Mouse (Mus musculus) MEL (cell line): ENCODE measurements at regions not wholly inside any gene's neighbourhood (a gene's known extent, or its start where the extent isn't known, plus 50 kb on each side); places are given as distances from the start of the nearest gene placed in this dataset.

ENCODE experiments used
- DNase-seq: peaks from one replicate; pipeline ENCODE4 v3.0.0; 2011; ENCODE audit warnings: low read depth, low spot score
- H3K27ac ChIP-seq: 2 replicates; pipeline ENCODE4 v1.5.1; 2012; ENCODE audit warnings: low read depth, mild to moderate bottlenecking, control low read depth, low read length, moderate library complexity; ENCODE audit not compliant: control insufficient read depth
- H3K27me3 ChIP-seq, 2 experiments: fragments of 150-350 bp in 1 of 2; sonication (generic) in 1 of 2; 2 replicates each; pipeline ENCODE4 v1.6.1; 2012; ENCODE audit warnings: low read length in 2 of 2, mild to moderate bottlenecking in 2 of 2, improper control_type of control experiment in 1 of 2, moderate library complexity in 1 of 2; ENCODE audit not compliant: insufficient read depth in 2 of 2, control insufficient read depth in 1 of 2
- H3K36me3 ChIP-seq, 2 experiments: 2 replicates each; pipeline ENCODE4 v1.6.1; 2012 to 2014; ENCODE audit warnings: low read length in 2 of 2, improper control_type of control experiment in 1 of 2, inconsistent platforms in 1 of 2, mild to moderate bottlenecking in 1 of 2; ENCODE audit not compliant: insufficient read depth in 2 of 2, control insufficient read depth in 1 of 2
- H3K4me1 ChIP-seq, 2 experiments: fragments of 150-350 bp in 1 of 2; sonication (generic) in 1 of 2; 2 replicates each; pipeline ENCODE4 v1.6.1; 2012; ENCODE audit warnings: low read length in 2 of 2, improper control_type of control experiment in 1 of 2, mild to moderate bottlenecking in 1 of 2; ENCODE audit not compliant: insufficient read depth in 2 of 2, control insufficient read depth in 1 of 2
- H3K4me3 ChIP-seq, 2 experiments: fragments of 150-350 bp in 1 of 2; sonication (generic) in 1 of 2; 2 replicates each; pipeline ENCODE4 v1.5.1; 2012; ENCODE audit warnings: low read depth in 2 of 2, low read length in 2 of 2, mild to moderate bottlenecking in 2 of 2, moderate library complexity in 2 of 2, control low read depth in 1 of 2, improper control_type of control experiment in 1 of 2; ENCODE audit not compliant: control insufficient read depth in 1 of 2, insufficient read depth in 1 of 2
- H3K79me2 ChIP-seq: 2 replicates; pipeline ENCODE4 v1.6.1; 2012; ENCODE audit warnings: mild to moderate bottlenecking, low read length, moderate library complexity; ENCODE audit not compliant: control insufficient read depth, poor library complexity, insufficient read depth
- H3K9ac ChIP-seq: 2 replicates; pipeline ENCODE4 v1.6.1; 2012; ENCODE audit warnings: low read depth, mild to moderate bottlenecking, control low read depth, low read length, moderate library complexity; ENCODE audit not compliant: control insufficient read depth, poor library complexity, severe bottlenecking
- H3K9me3 ChIP-seq: fragments of 150-350 bp; sonication (generic); replicated peaks from 2 replicates; pipeline ENCODE4 v1.6.1; 2012; ENCODE audit warnings: mild to moderate bottlenecking, low read length, improper control_type of control experiment, moderate library complexity; ENCODE audit not compliant: insufficient read depth
- MXI1 ChIP-seq: IDR thresholded peaks from 2 replicates; pipeline ENCODE4 v1.6.1; 2011; ENCODE audit warnings: mild to moderate bottlenecking, low read depth, low read length, improper control_type of control experiment
- RAD21 ChIP-seq: IDR thresholded peaks from 2 replicates; pipeline ENCODE4 v1.6.1; 2011; ENCODE audit warnings: mild to moderate bottlenecking, low read depth, low read length, improper control_type of control experiment
- RCOR1 ChIP-seq: IDR thresholded peaks from 2 replicates; pipeline ENCODE4 v1.6.1; 2012; ENCODE audit warnings: low read depth, mild to moderate bottlenecking, inconsistent platforms, low read length, improper control_type of control experiment
- ZKSCAN1 ChIP-seq: IDR thresholded peaks from 2 replicates; pipeline ENCODE4 v1.6.1; 2012; ENCODE audit warnings: low read depth, mild to moderate bottlenecking, inconsistent platforms, low read length, improper control_type of control experiment, moderate library complexity

GRCm38 (mm10) chr1:91747583-91747982 lies 53.7 kb upstream of the Twist2 start:
- Histone ChIP-seq H3K36me3 (no peaks in the 10 kb centered on the region), H3K79me2 (no peaks in the 10 kb centered on the region), H3K4me3 (no peak overlapping the region), H3K4me1 (no peaks in the 10 kb centered on the region), H3K9ac (no peak overlapping the region), H3K27ac (no peak overlapping the region), H3K27me3 (no peaks in the 10 kb centered on the region), H3K9me3 (no peaks in the 10 kb centered on the region)
- DNase-seq = no peak
- TF ChIP-seq RAD21 (no peak), ZKSCAN1 (no peak), RCOR1 (no peak), MXI1 (no peak)
